Mouse (Mus musculus) layer of hippocampus, adult 8-10 months (tissue): ENCODE measurements around the gene Slc2a2. TPM values are rescaled to one million over a fixed set of nuclear protein-coding genes. Genes with fewer than 3 reads are reported as not detected.

Source experiments
- DNase-seq, 2 experiments: peaks; one replicate each; pipeline ENCODE4 v3.0.0; 2022; ENCODE audit warnings: low spot score in 2 of 2
- total RNA-seq, 4 experiments: library from RNA; stranded (reverse); gene quantifications; 2 replicates each; pipeline ENCODE4 v1.2.4; 2022

Slc2a2 gene
- under 1 TPM in 1 of 4 experiments, not detected in 3; 0.07 TPM for total RNA-seq

GRCm38 (mm10) chr3:28697797-28698196, at the start of gene Slc2a2:
Gene Slc2a2, plus strand, starts transcription at chr3:28697903.
- DNase-seq, result no peak

GRCm38 (mm10) chr3:28652574-28652973, 45.1 kb upstream of the Slc2a2 start:
- no peak for DNase-seq

- no peak for DNase-seq
Measured at GRCm38 (mm10) chr3:28653043-28653442, 44.7 kb upstream of the Slc2a2 start.

GRCm38 (mm10) chr3:28654740-28655139, 43.0 kb upstream of the Slc2a2 start:
- no peak for DNase-seq

- no peak for DNase-seq
Measured at GRCm38 (mm10) chr3:28658349-28658748, 39.4 kb upstream of the Slc2a2 start.

GRCm38 (mm10) chr3:28680851-28681250, 16.9 kb upstream of the Slc2a2 start:
- DNase-seq, result no peak

- DNase-seq, result no peak
Measured at GRCm38 (mm10) chr3:28681866-28682265, 15.8 kb upstream of the Slc2a2 start.

GRCm38 (mm10) chr3:28682411-28682810, 15.3 kb upstream of the Slc2a2 start:
- no peak for DNase-seq

GRCm38 (mm10) chr3:28685510-28685909, 12.2 kb upstream of the Slc2a2 start:
- DNase-seq, result no peak

GRCm38 (mm10) chr3:28694811-28695210, 2.9 kb upstream of the Slc2a2 start:
- no peak for DNase-seq

GRCm38 (mm10) chr3:28695608-28696007, 2.1 kb upstream of the Slc2a2 start:
- no peak for DNase-seq

- DNase-seq, result no peak
Measured at GRCm38 (mm10) chr3:28696162-28696561, 1.5 kb upstream of the Slc2a2 start.

GRCm38 (mm10) chr3:28699601-28700000, 1.9 kb downstream of the Slc2a2 start:
- DNase-seq, result no peak

- DNase-seq, result no peak
Measured at GRCm38 (mm10) chr3:28705522-28706137, 7.9 kb downstream of the Slc2a2 start.

GRCm38 (mm10) chr3:28706736-28707135, 9.0 kb downstream of the Slc2a2 start:
- DNase-seq, result no peak

GRCm38 (mm10) chr3:28709740-28710139, 12.0 kb downstream of the Slc2a2 start:
- no peak for DNase-seq

- no peak for DNase-seq
Measured at GRCm38 (mm10) chr3:28713913-28714698, 16.4 kb downstream of the Slc2a2 start.

- no peak for DNase-seq
Measured at GRCm38 (mm10) chr3:28718521-28718920, 20.8 kb downstream of the Slc2a2 start.

- no peak for DNase-seq
Measured at GRCm38 (mm10) chr3:28721218-28721617, 23.5 kb downstream of the Slc2a2 start.

GRCm38 (mm10) chr3:28721838-28722237, 24.1 kb downstream of the Slc2a2 start:
- no peak for DNase-seq

GRCm38 (mm10) chr3:28722531-28722930, 24.8 kb downstream of the Slc2a2 start:
- DNase-seq, result no peak

GRCm38 (mm10) chr3:28723534-28723933, 25.8 kb downstream of the Slc2a2 start:
- no peak for DNase-seq

GRCm38 (mm10) chr3:28725203-28725602, 27.5 kb downstream of the Slc2a2 start:
- DNase-seq, result no peak
